Mouse (Mus musculus): ENCODE measurements around the gene Ngfr. TPM values are rescaled to one million over a fixed set of nuclear protein-coding genes. Genes with fewer than 3 reads are reported as not detected.

Ngfr gene
- total and polyA plus RNA-seq, 3 experiments, result not detected

DNA sequence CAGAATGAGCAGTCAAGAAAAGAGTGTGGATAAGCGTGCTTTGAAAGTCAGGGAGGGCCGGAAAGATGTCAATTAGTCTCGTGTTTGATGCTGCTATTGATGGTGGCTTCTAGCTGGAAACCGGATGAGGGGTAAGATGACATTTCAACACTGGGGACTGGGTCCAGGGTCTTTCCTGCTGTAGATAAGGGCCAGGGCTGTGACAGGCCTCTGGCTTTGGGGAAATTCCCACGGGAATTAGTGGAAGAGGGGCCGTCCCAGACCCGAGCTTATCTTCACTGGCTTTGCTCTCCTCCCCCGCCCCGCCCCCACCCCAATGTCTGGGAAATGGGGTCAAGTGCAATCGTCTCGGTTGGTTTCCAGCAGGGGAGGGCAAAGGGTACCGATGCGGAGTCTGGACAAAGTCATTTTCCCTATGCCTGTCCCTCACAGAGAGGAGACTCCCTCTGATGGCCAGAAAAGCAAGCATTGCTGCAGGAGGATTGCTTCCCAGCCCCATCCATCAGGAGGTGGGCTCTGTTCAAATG, 7.2 kb upstream of the Ngfr start:
- no peak overlapping the region for H3K9ac ChIP-seq (ENCODE audit: control insufficient read depth, low read depth, low read length, poor library complexity, severe bottlenecking)
- H3K36me3 ChIP-seq (ENCODE audit: control insufficient read depth in 1 of 2, insufficient read depth in 2 of 2, low read length in 2 of 2), result no peaks in the 10 kb centered on the region
- no peaks in the 10 kb centered on the region for H3K9me3 ChIP-seq (replicated peaks; ENCODE audit: insufficient read depth, low read length)
- H3K4me1 ChIP-seq (ENCODE audit: control insufficient read depth in 1 of 2, insufficient read depth in 2 of 2, low read length in 2 of 2), result no peaks in the 10 kb centered on the region
- no peak for TF ChIP-seq GABPA (IDR thresholded peaks at IDR 0.05; ENCODE audit: low read depth, low read length)
- no peak for TF ChIP-seq NELFE (IDR thresholded peaks at IDR 0.05; ENCODE audit: low read depth, low read length)
- TF ChIP-seq POLR2AphosphoS2 (IDR thresholded peaks at IDR 0.05; ENCODE audit: low read length), result no peak
- TF ChIP-seq CHD1 (IDR thresholded peaks at IDR 0.05; ENCODE audit: low read depth, low read length), result no peak
- no peak for TF ChIP-seq JUND (IDR thresholded peaks at IDR 0.05; ENCODE audit: low read depth, low read length)
- no peak for TF ChIP-seq POLR2AphosphoS5 (IDR thresholded peaks at IDR 0.05; ENCODE audit: borderline replicate concordance, low read depth, low read length)
- TF ChIP-seq ELF1 (IDR thresholded peaks at IDR 0.05; ENCODE audit: low read depth, low read length), result no peak
- TF ChIP-seq ZMIZ1 (IDR thresholded peaks at IDR 0.05; ENCODE audit: low read depth, low read length), result no peak
- DNase-seq (ENCODE audit: low read depth, low spot score), result no peak
- H3K79me2 ChIP-seq (ENCODE audit: control insufficient read depth, insufficient read depth, low read length, poor library complexity), result no peaks in the 10 kb centered on the region
- no peak overlapping the region for H3K4me3 ChIP-seq (ENCODE audit: control insufficient read depth in 1 of 2, insufficient read depth in 1 of 2, low read depth in 2 of 2, low read length in 2 of 2)
- H3K27ac ChIP-seq (ENCODE audit: control insufficient read depth, low read depth, low read length), result no peak overlapping the region
- H3K27me3 ChIP-seq (ENCODE audit: control insufficient read depth in 1 of 2, insufficient read depth in 2 of 2, low read length in 2 of 2), result peaks cover 0 to 3% of the 10 kb centered on the region in 2 experiments

- DNase-seq (ENCODE audit: low read depth, low spot score), result no peak
- H3K9me3 ChIP-seq (replicated peaks; ENCODE audit: insufficient read depth, low read length), result no peaks in the 10 kb centered on the region
- no peak overlapping the region for H3K9ac ChIP-seq (ENCODE audit: control insufficient read depth, low read depth, low read length, poor library complexity, severe bottlenecking)
- no peak overlapping the region for H3K27ac ChIP-seq (ENCODE audit: control insufficient read depth, low read depth, low read length)
- H3K79me2 ChIP-seq (ENCODE audit: control insufficient read depth, insufficient read depth, low read length, poor library complexity), result no peaks in the 10 kb centered on the region
- no peak for TF ChIP-seq USF2 (IDR thresholded peaks at IDR 0.05; ENCODE audit: borderline replicate concordance in 1 of 2, insufficient read depth in 1 of 2, low read depth in 1 of 2, low read length in 2 of 2)
- no peak for TF ChIP-seq E2F4 (IDR thresholded peaks at IDR 0.05; ENCODE audit: borderline replicate concordance, low read depth, low read length)
- no peak for TF ChIP-seq SMC3 (IDR thresholded peaks at IDR 0.05; ENCODE audit: low read depth, low read length)
- TF ChIP-seq TCF12 (IDR thresholded peaks at IDR 0.05; ENCODE audit: low read depth, low read length), result no peak
- no peak for TF ChIP-seq ELF1 (IDR thresholded peaks at IDR 0.05; ENCODE audit: low read depth, low read length)
- no peak for TF ChIP-seq MAZ (IDR thresholded peaks at IDR 0.05; ENCODE audit: low read depth, low read length)
- no peak for TF ChIP-seq POLR2AphosphoS2 (IDR thresholded peaks at IDR 0.05; ENCODE audit: low read length)
- no peak for TF ChIP-seq EP300 (IDR thresholded peaks at IDR 0.05; ENCODE audit: low read depth in 1 of 2, low read length in 2 of 2)
- no peak for TF ChIP-seq NRF1 (IDR thresholded peaks at IDR 0.05; ENCODE audit: insufficient read depth, low read depth, low read length, poor library complexity, severe bottlenecking)
- no peak for TF ChIP-seq MYB (IDR thresholded peaks at IDR 0.05; ENCODE audit: low read depth, low read length)
- H3K36me3 ChIP-seq (ENCODE audit: control insufficient read depth in 1 of 2, insufficient read depth in 2 of 2, low read length in 2 of 2), result no peaks in the 10 kb centered on the region
- H3K27me3 ChIP-seq (ENCODE audit: control insufficient read depth in 1 of 2, insufficient read depth in 2 of 2, low read length in 2 of 2), result peaks cover 0 to 3% of the 10 kb centered on the region in 2 experiments
- H3K4me1 ChIP-seq (ENCODE audit: control insufficient read depth in 1 of 2, insufficient read depth in 2 of 2, low read length in 2 of 2), result no peaks in the 10 kb centered on the region
- H3K4me3 ChIP-seq (ENCODE audit: control insufficient read depth in 1 of 2, insufficient read depth in 1 of 2, low read depth in 2 of 2, low read length in 2 of 2), result no peak overlapping the region
Measured at GRCm38 (mm10) chr11:95593501-95593900, 6.0 kb upstream of the Ngfr start.
